Mouse (Mus musculus) cerebellum, adult 2 months (tissue): Measurements from ENCODE around the gene Rad51b.

Experiments
- CTCF ChIP-seq: fragments of 200-500 bp; IDR thresholded peaks from 2 replicates; pipeline ENCODE4 v1.5.1; 2011; ENCODE audit warnings: low read depth, mild to moderate bottlenecking, control low read depth, low read length, moderate library complexity, borderline replicate concordance; ENCODE audit not compliant: insufficient read depth
- POLR2A ChIP-seq: fragments of 200-500 bp; IDR thresholded peaks from 2 replicates; pipeline ENCODE4 v1.6.1; 2011; ENCODE audit warnings: low read length, control low read depth, borderline replicate concordance; ENCODE audit not compliant: insufficient read depth

- TF ChIP-seq CTCF (no peak), POLR2A (no peak)
Observed at GRCm38 (mm10) chr12:79364284-79364683, 67.2 kb downstream of the Rad51b start.
